ENCODE assay signal across 8 mouse cellular contexts in the genomic region with DNA sequence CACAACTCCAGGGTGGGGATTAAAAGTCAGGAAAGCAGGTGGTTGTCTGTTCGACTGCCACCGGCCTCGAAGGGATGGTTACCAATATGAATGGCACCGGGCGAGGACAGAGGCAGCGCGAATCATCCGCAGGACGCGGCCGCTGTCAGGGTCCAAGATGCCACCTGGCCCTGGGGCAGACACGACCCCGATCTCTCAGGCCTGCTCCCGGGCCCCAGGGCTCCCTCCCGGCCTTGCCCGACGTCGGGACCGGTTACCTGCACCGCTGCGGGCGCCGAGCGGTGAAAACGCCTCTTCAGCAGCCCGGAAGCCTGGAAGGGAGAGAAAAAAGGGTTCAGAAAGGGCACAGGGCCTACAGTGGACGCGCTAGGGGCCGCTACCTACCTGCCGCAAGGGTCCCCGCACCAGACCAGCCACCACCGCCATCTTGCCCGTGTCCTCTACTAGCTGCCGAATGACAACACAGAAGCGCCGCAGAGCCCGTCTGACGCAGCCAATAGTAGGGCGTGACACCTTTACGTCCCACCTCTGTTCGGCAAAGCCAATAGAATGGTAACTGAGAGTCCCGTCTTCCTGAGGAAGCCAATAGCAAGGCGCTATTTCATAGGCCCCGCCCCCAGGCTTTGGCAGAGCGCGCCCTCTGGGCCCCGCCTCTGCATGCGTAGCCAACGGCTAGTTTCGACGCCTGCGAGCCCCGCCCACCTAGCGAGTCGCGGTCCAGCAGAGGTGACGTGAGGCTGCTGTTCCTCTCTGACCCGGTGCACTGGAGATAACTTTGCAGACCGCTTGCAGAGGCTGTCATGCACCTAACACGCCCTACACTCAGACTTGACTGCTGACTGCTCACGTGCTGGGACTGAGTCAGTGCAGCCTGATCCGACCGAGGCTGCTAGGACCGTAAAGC. TPM values are rescaled to one million over a fixed set of nuclear protein-coding genes. Genes with fewer than 3 reads are reported as not detected.
DNase-seq lines count a peak whose midpoint lies in the region; ATAC-seq and TF ChIP-seq lines count a peak whose summit lies in the region.

A gene (minus strand): TSS at position 519 of the 904 bp plus-strand sequence.

- no peaks in the 10 kb centered on the region for H3K9me3 ChIP-seq in heart, embryonic 12.5 days (replicated peaks)
- no peaks in the 10 kb centered on the region for H3K9me3 ChIP-seq in kidney, postnatal 0 days (replicated peaks; ENCODE audit: low read length)
- no peaks in the 10 kb centered on the region for H3K9me3 ChIP-seq in liver, embryonic 11.5 days (ENCODE audit: control insufficient read depth, low read length)
- no peaks in the 10 kb centered on the region for H3K9me3 ChIP-seq in stomach, embryonic 14.5 days (ENCODE audit: control insufficient read depth, low read depth, low read length)

- no peaks in the 10 kb centered on the region for H3K27me3 ChIP-seq in heart, embryonic 12.5 days (replicated peaks)
- no peaks in the 10 kb centered on the region for H3K27me3 ChIP-seq in kidney, postnatal 0 days (ENCODE audit: insufficient read depth, low read length)
- no peaks in the 10 kb centered on the region for H3K27me3 ChIP-seq in liver, embryonic 11.5 days (replicated peaks; ENCODE audit: control insufficient read depth, insufficient read depth, low read length)
- no peaks in the 10 kb centered on the region for H3K27me3 ChIP-seq in stomach, embryonic 14.5 days (ENCODE audit: control insufficient read depth, insufficient read depth, low read length)

- H3K4me1 ChIP-seq in heart, embryonic 12.5 days (replicated peaks): peaks cover 6% of the 10 kb centered on the region; the same call in 1 of the 2 replicates
- 0 out of 2 replicates have a peak, but pooled peaks cover 6% of the 10 kb centered on the region for H3K4me1 ChIP-seq in kidney, postnatal 0 days (replicated peaks; ENCODE audit: insufficient read depth, low read length)
- H3K4me1 ChIP-seq in liver, embryonic 11.5 days (replicated peaks; ENCODE audit: control insufficient read depth, insufficient read depth, low read length): peaks cover 5% of the 10 kb centered on the region
- H3K4me1 ChIP-seq in stomach, embryonic 14.5 days (ENCODE audit: control insufficient read depth, insufficient read depth, low read length): peaks cover 8% of the 10 kb centered on the region; the same call in 1 of the 2 replicates

- ATAC-seq in erythroid progenitor cell, adult 5-6 weeks (replicated peaks; ENCODE audit: low FRiP score, poor library complexity, severe bottlenecking): peak; percentile 96
- peak; percentile 99 for ATAC-seq in heart, embryonic 12.5 days (ENCODE audit: insufficient number of reproducible peaks, low FRiP score)
- peak; percentile 99 for ATAC-seq in kidney, postnatal 0 days (replicated peaks; ENCODE audit: low FRiP score, low read depth)
- peak; percentile 98 for ATAC-seq in liver, embryonic 11.5 days (replicated peaks; ENCODE audit: low FRiP score)
- ATAC-seq in stomach, embryonic 14.5 days (ENCODE audit: insufficient number of reproducible peaks, insufficient read depth, low FRiP score, low read depth): peak; percentile 99

- TF ChIP-seq CTCF in kidney, postnatal 0 days (IDR thresholded peaks at IDR 0.05; ENCODE audit: low read depth): peak; percentile 46

- under 1% methylated on average over 64 of the region's 64 CpGs for WGBS in heart, embryonic 12.5 days
- WGBS in kidney, postnatal 0 days: under 1% methylated on average over 64 of the region's 64 CpGs
- under 1% methylated on average over 62 of the region's 64 CpGs for WGBS in liver, embryonic 11.5 days
- WGBS in stomach, embryonic 14.5 days: under 1% methylated on average over 64 of the region's 64 CpGs

- H3K4me3 ChIP-seq in heart, embryonic 12.5 days: peak within 1 kb of the TSS; percentile 89
- H3K4me3 ChIP-seq in kidney, postnatal 0 days (replicated peaks; ENCODE audit: low read depth, low read length): peak within 1 kb of the TSS; percentile 82
- peak within 1 kb of the TSS; percentile 90 for H3K4me3 ChIP-seq in liver, embryonic 11.5 days (ENCODE audit: low read depth, low read length)
- peak within 1 kb of the TSS; percentile 98 for H3K4me3 ChIP-seq in stomach, embryonic 14.5 days (ENCODE audit: low read depth, low read length)

- peak within 1 kb of the TSS; percentile 84 for H3K4me2 ChIP-seq in heart, embryonic 12.5 days
- peak within 1 kb of the TSS; percentile 83 for H3K4me2 ChIP-seq in kidney, postnatal 0 days (ENCODE audit: low read length)
- peak within 1 kb of the TSS; percentile 80 for H3K4me2 ChIP-seq in liver, embryonic 11.5 days
- H3K4me2 ChIP-seq in stomach, embryonic 14.5 days (replicated peaks; ENCODE audit: low read depth, low read length): peak within 1 kb of the TSS; percentile 74

- peak; percentile 99 for DNase-seq in CD4-positive helper T cell, adult 2 months (ENCODE audit: low read depth, low spot score)
- DNase-seq in brain, embryonic 18.5 days (ENCODE audit: low read depth, low spot score): peak; percentile 97
- peak; percentile 100 for DNase-seq in kidney, postnatal 0 days (ENCODE audit: low spot score)
- peak; percentile 95 for DNase-seq in liver, embryonic 11.5 days (ENCODE audit: low spot score)
- DNase-seq in naive thymus-derived CD4-positive, alpha-beta T cell, adult 2 months (ENCODE audit: low read depth): peak; percentile 99

- H3K36me3 ChIP-seq in heart, embryonic 12.5 days: peaks cover 30% of the 10 kb centered on the region
- H3K36me3 ChIP-seq in kidney, postnatal 0 days (ENCODE audit: insufficient read depth, low read length): peaks cover 20% of the 10 kb centered on the region
- H3K36me3 ChIP-seq in liver, embryonic 11.5 days (ENCODE audit: control insufficient read depth, insufficient read depth, low read length): peaks cover 2% of the 10 kb centered on the region; the same call in 1 of the 2 replicates
- peaks cover 20% of the 10 kb centered on the region for H3K36me3 ChIP-seq in stomach, embryonic 14.5 days (ENCODE audit: control insufficient read depth, insufficient read depth, low read length)

- peak within 1 kb of the TSS; percentile 96 for H3K9ac ChIP-seq in heart, embryonic 12.5 days
- H3K9ac ChIP-seq in kidney, postnatal 0 days (ENCODE audit: low read depth, low read length): peak within 1 kb of the TSS; percentile 83
- H3K9ac ChIP-seq in liver, embryonic 11.5 days (ENCODE audit: low read depth, low read length): peak within 1 kb of the TSS; percentile 96
- peak within 1 kb of the TSS; percentile 86 for H3K9ac ChIP-seq in stomach, embryonic 14.5 days (replicated peaks; ENCODE audit: low read depth, low read length)

- peak within 1 kb of the TSS; percentile 94 for H3K27ac ChIP-seq in heart, embryonic 12.5 days (ENCODE audit: poor library complexity, severe bottlenecking)
- peak within 1 kb of the TSS; percentile 91 for H3K27ac ChIP-seq in kidney, postnatal 0 days
- H3K27ac ChIP-seq in liver, embryonic 11.5 days (ENCODE audit: low read depth, low read length): peak within 1 kb of the TSS; percentile 84
- H3K27ac ChIP-seq in stomach, embryonic 14.5 days (ENCODE audit: low read length): peak within 1 kb of the TSS; percentile 72

RNA-seq across cellular contexts. Expression of the gene that starts here (rescaled TPM):
- total RNA-seq in erythroid progenitor cell, adult 5-6 weeks (2015; ENCODE audit: low replicate concordance): 56.6 and 63.7 TPM in 2 replicates
- total RNA-seq in erythroid progenitor cell, adult 5-6 weeks (2017; ENCODE audit: low replicate concordance): 86.1 and 123 TPM in 2 replicates
- polyA plus RNA-seq in heart, embryonic 12.5 days (2016; fragmentation: Nextera tagmentation; extraction: Ambion mirVana): 452 and 456 TPM in 2 replicates
- 318 and 322 TPM in 2 replicates for polyA plus RNA-seq in kidney, postnatal 0 days (2015; fragmentation: Nextera tagmentation; extraction: Ambion mirVana)
- polyA plus RNA-seq in liver, embryonic 11.5 days (2014; fragmentation: Nextera tagmentation; extraction: Ambion mirVana): 196 and 210 TPM in 2 replicates
- polyA plus RNA-seq in stomach, embryonic 14.5 days (2014; fragmentation: Nextera tagmentation; extraction: Ambion mirVana): 177 and 185 TPM in 2 replicates

Comparison
In these comparisons a context has a peak if more than half of its experiments do, and no peak if none do; other contexts are left out.
1. Peak in every context shown above with its lines: DNase-seq, ATAC-seq, H3K4me3 ChIP-seq and H3K27ac ChIP-seq.